Mouse (Mus musculus) left cerebral cortex, postnatal 25 days (tissue): ENCODE results near the gene Fam228a. TPM values are rescaled to one million over a fixed set of nuclear protein-coding genes. Genes with fewer than 3 reads are reported as not detected.
A peak's percentile ranks its signal among the peaks of the same experiment; 100 is the strongest.
"Not testable (repeated sequence)": the region's sequence is repeated elsewhere in the genome, so short reads cannot be mapped to it uniquely, and the experiment has no call there.

Experiments used
- DNase-seq, 2 experiments: peaks; one replicate each; pipeline ENCODE4 v3.0.0; 2022; ENCODE audit warnings: low spot score in 2 of 2, mixed read lengths in 1 of 2
- intact Hi-C: fragments of 180-260 bp; cut with DNase I; formaldehyde crosslinking; loops from one replicate; pipeline ENCODE4 v1.15.1; 2025
- total RNA-seq, 2 experiments: library from RNA; stranded (reverse); gene quantifications; 2 replicates each; pipeline ENCODE4 v1.2.3; 2021

Fam228a gene
- total RNA-seq, 2 experiments from 2014 or later, result 2.2 to 2.6 TPM

GRCm38 (mm10) chr12:4719762-4720754 is 18.2 kb downstream of the Fam228a start:
- intact Hi-C loops, result no loop called here
- DNase-seq, result no peak

- intact Hi-C loops, result no loop called here
- no peak for DNase-seq
These were observed 19.0 kb downstream of the Fam228a start for GRCm38 (mm10) chr12:4719066-4719761.

GRCm38 (mm10) chr12:4717417-4717816 is 20.8 kb downstream of the Fam228a start:
- no peak for DNase-seq
- intact Hi-C loops, result no loop called here

- intact Hi-C loops, result no loop called here
- no peak for DNase-seq
These were observed 22.6 kb downstream of the Fam228a start for GRCm38 (mm10) chr12:4715606-4716005.

- intact Hi-C loops, result no loop called here
- DNase-seq, result no peak
These were observed 24.9 kb downstream of the Fam228a start for GRCm38 (mm10) chr12:4713361-4713760.

GRCm38 (mm10) chr12:4709926-4710325 is 28.3 kb downstream of the Fam228a start:
- DNase-seq, result no peak
- intact Hi-C loops, result no loop called here

- intact Hi-C loops, result no loop called here
- peak in 1 of 2 experiments; percentile 5 for DNase-seq
These were observed 29.2 kb downstream of the Fam228a start for GRCm38 (mm10) chr12:4708881-4709604.

- no peak for DNase-seq
- intact Hi-C loops, result no loop called here
These were observed 29.9 kb downstream of the Fam228a start for GRCm38 (mm10) chr12:4708296-4708695.

GRCm38 (mm10) chr12:4707488-4708017 is 30.7 kb downstream of the Fam228a start:
- intact Hi-C loops, result no loop called here
- DNase-seq, result no peak

- intact Hi-C loops, result loop anchor here (1.0 kb wide), 1 partner anchor 46 kb away; no protein-coding TSS in a partner anchor
- no peak for DNase-seq
These were observed 31.3 kb downstream of the Fam228a start for GRCm38 (mm10) chr12:4706901-4707300.

GRCm38 (mm10) chr12:4706175-4706574 is 32.1 kb downstream of the Fam228a start:
- intact Hi-C loops, result loop anchor here (1.0 kb wide), 1 partner anchor 47 kb away; no protein-coding TSS in a partner anchor
- no peak for DNase-seq

- DNase-seq, result not testable (repeated sequence)
- intact Hi-C loops, result loop anchor here (1.0 kb wide), 1 partner anchor 48 kb away; no protein-coding TSS in a partner anchor
These were observed 32.6 kb downstream of the Fam228a start for GRCm38 (mm10) chr12:4705626-4706025.

GRCm38 (mm10) chr12:4694534-4694933 is 43.7 kb downstream of the Fam228a start:
- intact Hi-C loops, result loop anchor here (10.0 kb wide), 1 partner anchor 280 kb away; no protein-coding TSS in a partner anchor
- no peak for DNase-seq

- DNase-seq, result peak in 1 of 2 experiments; percentile 30
- intact Hi-C loops, result loop anchor here (10.0 kb wide), 1 partner anchor 284 kb away; no protein-coding TSS in a partner anchor
These were observed 47.0 kb downstream of the Fam228a start for GRCm38 (mm10) chr12:4691193-4691592.

- no peak for DNase-seq
- intact Hi-C loops, result loop anchor here (10.0 kb wide), 1 partner anchor 575 kb away; no protein-coding TSS in a partner anchor
These were observed 48.9 kb downstream of the Fam228a start for GRCm38 (mm10) chr12:4689341-4689740.

- DNase-seq, result no peak
- intact Hi-C loops, result loop anchor here (10.0 kb wide), 1 partner anchor 574 kb away; no protein-coding TSS in a partner anchor
These were observed 49.8 kb downstream of the Fam228a start for GRCm38 (mm10) chr12:4688386-4688785.

- peak in 1 of 2 experiments; percentile 21 for DNase-seq
- intact Hi-C loops, result loop anchor here (10.0 kb wide), 1 partner anchor 571 kb away; no protein-coding TSS in a partner anchor
These were observed 52.8 kb downstream of the Fam228a start for GRCm38 (mm10) chr12:4685441-4685840.

GRCm38 (mm10) chr12:4679971-4680370 is 58.3 kb downstream of the Fam228a start:
- intact Hi-C loops, result loop anchor here (5.0 to 10.0 kb wide), 2 partner anchors 87 to 565 kb away; partner anchors contain the start of genes Fam228b and Pfn4
- DNase-seq, result peak; percentile 70 to 97

GRCm38 (mm10) chr12:4676336-4676735 is 61.9 kb downstream of the Fam228a start:
- peak in 1 of 2 experiments; percentile 9 for DNase-seq
- intact Hi-C loops, result no loop called here
